Mouse (Mus musculus): ENCODE data around the gene Igfbp6. TPM values are rescaled to one million over a fixed set of nuclear protein-coding genes. Genes with fewer than 3 reads are reported as not detected.

Gene Igfbp6
- polyA plus RNA-seq (2012; rRNA removed), result 15.4 and 34.3 TPM in 2 replicates

DNA sequence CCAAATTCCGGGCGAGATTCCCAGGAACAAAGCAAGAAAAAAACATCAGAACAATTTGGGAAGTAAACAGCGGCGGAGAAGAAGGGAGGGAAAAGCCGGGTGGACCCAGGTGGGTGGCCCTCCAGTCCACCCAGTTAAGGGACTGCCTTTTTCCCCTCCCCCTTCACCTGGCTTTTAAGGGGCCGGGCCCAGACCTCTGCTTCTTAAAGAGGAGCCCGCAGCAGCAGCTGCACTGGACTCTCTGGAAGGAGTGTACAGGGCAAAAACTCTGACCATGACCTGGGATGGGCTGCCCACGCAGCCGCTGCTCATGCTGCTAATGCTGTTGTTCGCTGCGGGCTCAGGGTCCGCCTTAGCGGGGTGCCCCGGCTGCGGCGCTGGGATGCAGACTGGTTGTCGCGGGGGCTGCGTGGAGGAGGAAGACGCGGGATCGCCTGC is at the start of gene Igfbp6:
TSS of gene Igfbp6 (plus strand) at position 89 of the 438 bp plus-strand sequence.
- no peak for DNase-seq (ENCODE audit: low read depth, low spot score)
- 45% methylated on average over 22 of the region's 22 CpGs for WGBS

DNA sequence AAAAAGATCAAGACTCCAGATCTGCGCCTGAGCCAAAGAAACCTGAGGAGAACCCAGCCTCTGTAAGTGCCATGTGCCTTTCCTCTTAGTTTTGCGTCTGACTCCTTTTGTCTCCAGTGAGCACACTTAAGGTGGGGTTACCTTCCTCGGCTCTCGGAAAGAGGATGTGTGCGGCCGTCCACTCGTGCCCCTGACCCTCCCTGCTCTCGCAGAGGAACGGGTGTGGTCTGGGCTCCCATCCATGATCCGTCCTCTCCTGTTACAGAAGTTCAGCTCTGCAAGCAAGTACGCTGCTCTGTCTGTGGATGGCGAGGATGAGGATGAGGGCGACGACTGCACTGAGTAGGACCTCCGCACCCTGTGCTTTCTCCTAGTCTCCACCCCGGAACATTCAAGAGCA is 49.2 kb upstream of the Igfbp6 start:
- 77% methylated on average over 16 of the region's 16 CpGs for WGBS
- DNase-seq (ENCODE audit: low read depth, low spot score), result no peak

DNA sequence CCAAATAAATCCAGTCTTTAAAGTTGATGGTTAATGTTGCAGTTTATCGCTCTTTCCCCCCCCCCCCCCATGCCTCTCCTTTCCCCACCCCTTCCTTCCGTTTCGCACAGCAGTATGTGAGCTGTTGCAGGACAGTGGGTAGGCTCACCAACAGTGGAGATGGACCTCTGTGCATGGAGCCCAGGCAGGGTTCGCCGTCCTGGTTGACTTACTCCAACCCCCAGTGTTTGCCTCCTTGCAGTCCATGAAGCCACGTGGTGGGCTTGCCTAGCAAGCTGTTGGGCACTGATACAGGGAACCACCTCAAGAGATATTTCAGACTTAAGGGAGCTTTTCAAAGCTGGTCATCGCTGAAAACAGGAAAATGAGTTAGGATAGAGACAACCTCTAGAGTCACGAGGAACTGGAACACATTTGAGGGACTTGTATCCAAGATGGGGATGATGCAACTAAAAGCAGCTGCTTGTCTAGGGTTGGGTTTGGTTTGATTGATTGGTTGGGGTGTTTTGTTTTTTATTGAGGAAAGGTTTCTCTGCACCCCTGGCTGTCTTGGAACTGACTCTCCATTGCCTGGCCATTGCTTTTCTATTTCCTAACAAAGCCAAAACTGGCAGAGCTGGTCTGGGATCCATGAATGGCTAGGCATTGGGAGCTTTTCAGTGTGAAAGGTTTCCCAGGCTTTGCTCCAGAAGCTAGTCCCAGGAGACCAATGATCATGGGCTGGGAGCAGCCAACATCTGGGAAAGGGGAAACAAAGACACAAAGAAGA is 46.8 kb upstream of the Igfbp6 start:
- 64% methylated on average over 7 of the region's 8 CpGs for WGBS
- DNase-seq (ENCODE audit: low read depth, low spot score), result no peak

DNA sequence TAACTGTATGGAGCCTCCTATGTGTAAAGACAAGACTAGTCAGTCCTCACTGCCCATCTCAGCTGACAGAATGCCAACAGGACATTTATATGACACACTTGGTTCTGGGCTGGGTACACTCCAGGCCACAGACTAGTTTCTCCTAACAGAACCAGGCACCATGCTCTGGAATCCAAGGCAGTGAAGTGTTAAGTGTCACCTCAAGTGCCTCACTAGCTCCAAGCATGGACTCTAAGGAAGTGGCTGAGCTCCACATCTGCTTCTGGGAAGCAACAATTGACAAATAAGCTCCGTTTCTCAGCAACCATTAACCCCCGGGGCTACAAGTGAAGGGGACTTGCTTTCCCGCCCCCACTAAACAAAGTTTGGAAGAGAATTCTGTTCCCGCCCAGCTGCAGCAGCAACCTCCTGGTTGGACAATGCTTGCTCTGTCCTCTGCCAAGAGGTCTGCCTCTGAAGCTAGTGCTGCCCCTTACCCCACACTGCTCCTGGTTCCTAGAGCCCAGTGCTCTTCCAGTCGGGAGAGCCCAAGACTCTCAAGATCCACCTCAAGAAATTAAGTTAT is 46.1 kb upstream of the Igfbp6 start:
- DNase-seq (ENCODE audit: low read depth, low spot score), result no peak
- 43% methylated on average over 5 of the region's 5 CpGs for WGBS

DNA sequence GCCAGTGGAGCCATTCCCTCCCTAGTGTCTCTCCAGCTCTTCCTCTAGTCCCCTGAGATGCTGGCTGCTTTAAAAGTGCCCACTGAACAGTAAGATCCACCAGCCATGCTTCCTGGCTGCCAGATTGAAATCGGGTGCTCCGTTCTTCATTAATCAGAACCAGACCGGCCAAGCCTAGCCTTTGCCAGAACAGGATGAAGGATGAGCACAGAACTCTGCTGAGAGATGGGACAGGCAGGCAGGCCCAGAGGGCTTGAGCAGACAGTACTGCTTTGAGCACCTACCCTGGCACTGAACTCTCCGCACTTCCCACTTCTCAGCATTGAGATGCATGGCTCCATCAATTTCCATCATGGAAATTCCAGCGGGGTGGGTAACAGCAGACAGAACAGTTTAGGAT is 44.9 kb upstream of the Igfbp6 start:
- 59% methylated on average over 5 of the region's 5 CpGs for WGBS
- DNase-seq (ENCODE audit: low read depth, low spot score), result no peak

DNA sequence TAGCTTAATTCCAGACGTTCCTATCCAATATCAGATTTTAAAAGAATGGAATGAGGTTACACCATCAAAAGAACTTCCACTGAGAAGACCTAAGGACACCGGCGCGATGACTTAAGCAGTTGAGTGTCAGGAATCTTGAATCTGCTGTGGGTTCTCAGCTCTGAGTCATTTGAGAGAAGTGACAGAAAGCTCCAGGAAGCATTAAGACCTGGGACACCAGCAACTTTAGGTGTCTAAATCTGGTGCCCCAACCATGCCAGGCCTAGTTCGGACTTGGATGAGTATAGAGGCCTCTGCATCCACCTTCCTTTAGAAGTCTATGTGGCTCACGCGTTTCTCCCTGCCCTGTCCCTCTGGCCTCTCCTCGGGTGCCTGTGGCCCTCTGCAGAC is 44.4 kb upstream of the Igfbp6 start:
- WGBS, result 22% methylated on average over 8 of the region's 8 CpGs
- DNase-seq (ENCODE audit: low read depth, low spot score), result no peak

DNA sequence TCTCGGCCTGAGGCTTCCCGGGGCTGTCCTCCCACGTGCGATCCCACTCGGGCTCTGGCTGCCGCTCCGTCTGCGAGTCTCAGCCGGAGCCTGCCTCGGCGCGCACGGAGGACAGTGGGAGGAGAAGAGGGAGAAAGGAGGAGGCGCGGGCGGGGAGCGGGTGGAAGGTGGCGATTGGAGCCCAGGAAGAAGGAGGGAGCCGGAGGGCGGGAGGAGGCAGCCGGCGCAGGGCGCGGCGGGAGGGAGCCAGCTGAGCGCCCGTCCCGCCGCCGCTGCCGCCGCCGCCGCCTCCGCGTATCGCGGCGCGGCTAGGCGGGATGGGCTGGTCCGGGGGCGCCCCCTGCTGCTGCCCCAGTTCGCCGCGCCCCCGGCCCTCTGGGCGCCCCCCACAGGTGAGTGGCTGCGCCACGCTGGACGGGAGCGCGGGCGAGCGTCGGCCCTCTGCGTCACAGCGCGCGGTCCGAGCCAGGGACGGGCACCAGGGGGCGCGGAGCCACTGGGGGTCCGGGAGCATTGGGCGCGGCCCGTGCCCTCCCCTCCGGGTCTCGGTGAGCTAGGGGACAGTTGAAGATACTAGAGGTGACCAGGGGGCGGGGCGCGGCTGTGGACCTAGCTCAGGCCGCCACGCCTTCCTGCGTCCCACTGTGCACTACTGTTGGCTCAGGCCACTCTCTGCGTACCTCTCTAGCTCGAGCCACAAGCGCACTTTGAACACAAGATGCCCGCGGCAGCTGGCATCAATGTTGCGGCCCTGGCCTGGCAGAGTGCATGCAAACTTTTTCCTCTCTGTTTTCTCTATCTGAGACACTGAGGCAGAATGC is 43.8 kb upstream of the Igfbp6 start, which contains the start of gene Tns2:
TSS of gene Tns2 (plus strand) at position 253 of the 821 bp plus-strand sequence.
- WGBS, result under 1% methylated on average over 71 of the region's 82 CpGs
- no peak for DNase-seq (ENCODE audit: low read depth, low spot score)

DNA sequence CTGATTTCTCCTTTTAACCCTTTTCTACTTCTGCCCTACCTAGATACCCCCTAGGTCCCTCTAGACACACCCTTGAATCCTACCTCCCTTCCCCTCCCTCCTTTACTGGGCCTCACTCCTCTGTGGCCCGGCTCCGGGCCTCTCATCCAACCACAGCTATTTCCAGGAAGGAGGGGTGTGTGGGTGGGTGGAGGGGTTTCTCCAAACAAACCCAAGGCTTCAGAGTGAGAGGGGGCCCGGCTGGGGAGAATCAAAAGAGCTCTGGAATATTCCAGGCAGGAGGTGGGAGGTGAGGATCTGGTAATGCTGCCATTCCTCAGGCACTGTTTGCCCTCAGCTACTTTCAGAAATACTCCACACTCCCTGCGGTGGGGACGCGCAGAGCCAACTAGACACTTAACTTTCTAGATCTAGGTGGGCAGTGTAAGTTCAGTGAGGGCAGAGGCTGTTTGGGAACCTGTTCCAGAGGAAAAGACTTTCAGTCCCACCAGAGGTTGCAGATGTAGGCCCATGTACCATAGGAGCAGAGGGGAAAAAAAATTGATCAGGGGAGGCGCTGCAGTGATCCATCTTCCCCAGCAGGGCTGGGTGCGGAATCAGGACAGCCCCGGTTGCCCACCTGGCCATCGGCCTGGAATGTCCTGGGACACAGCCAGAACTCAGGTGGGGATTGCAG is 43.0 kb upstream of the Igfbp6 start:
- WGBS, result 31% methylated on average over 10 of the region's 10 CpGs
- no peak for DNase-seq (ENCODE audit: low read depth, low spot score)

DNA sequence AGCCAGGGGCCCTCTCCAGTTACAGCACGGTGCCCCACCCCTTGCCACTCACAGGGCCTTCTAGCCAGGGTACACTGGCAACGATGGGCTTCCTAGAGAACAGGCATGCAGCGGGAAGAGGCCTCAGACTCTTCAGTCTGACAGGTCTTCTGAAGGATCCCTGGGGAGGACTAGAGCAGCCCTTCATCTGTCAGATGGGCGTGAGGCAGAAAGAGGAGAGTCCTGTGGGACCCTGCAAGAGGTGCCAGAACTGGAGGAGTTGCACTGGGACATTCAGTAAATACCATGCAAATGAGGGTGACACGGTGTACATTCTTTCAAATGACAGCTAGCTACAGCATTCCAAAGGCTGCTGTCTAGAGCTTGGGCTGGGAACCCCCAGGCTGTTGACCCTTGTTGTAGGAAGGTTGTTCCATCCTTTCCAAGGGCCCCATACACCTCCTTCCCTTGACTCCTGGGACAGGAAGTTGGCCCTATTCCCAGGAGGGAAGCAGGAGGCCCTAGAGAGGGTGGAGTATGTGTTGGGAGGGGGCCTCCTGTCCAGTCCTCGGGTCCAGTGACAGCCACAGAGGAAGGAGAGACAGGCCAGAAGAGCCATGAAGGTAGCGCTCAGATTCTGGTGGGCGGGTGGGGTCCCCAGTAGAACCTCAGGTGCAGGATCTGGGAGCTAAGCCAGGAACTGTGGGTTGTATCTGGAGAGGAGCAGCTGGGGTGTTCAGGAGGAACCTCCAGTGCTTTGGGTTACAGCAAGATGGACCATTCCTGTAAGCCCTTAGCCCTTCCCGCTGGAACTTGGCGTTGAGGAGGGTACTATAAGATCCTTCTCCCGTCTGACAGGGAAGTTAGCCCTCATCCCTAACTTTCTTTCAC is 42.3 kb upstream of the Igfbp6 start:
- 17% methylated on average over 11 of the region's 11 CpGs for WGBS
- no peak for DNase-seq (ENCODE audit: low read depth, low spot score)

DNA sequence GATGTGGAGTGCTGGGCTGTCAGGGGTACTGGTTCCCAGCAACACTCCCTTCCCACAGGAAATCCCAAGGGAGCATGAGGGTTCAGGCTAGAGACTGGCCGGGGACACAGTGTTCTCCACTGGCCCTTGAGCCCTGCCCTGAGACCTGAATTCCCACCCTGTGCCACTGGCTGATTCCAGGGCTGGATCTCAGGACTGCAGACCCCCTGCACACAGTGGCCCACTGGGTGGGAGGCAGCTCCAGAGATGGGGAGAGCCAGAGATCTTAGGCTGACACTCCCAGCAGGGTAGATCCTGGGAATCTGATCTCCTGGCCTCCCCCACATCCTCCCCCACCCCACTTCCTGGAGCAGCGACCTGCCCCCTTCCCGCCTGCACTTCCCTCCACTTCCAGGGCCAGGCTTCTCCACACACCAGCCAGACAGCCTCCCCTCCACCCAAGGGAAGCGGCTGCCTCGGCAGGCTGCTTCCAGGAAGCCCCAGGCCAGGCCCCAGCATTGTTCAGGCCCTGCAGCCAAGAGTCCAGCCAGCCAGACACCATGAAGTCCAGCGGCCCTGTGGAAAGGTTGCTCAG is 41.5 kb upstream of the Igfbp6 start:
- WGBS, result 19% methylated on average over 6 of the region's 6 CpGs
- DNase-seq (ENCODE audit: low read depth, low spot score), result no peak

DNA sequence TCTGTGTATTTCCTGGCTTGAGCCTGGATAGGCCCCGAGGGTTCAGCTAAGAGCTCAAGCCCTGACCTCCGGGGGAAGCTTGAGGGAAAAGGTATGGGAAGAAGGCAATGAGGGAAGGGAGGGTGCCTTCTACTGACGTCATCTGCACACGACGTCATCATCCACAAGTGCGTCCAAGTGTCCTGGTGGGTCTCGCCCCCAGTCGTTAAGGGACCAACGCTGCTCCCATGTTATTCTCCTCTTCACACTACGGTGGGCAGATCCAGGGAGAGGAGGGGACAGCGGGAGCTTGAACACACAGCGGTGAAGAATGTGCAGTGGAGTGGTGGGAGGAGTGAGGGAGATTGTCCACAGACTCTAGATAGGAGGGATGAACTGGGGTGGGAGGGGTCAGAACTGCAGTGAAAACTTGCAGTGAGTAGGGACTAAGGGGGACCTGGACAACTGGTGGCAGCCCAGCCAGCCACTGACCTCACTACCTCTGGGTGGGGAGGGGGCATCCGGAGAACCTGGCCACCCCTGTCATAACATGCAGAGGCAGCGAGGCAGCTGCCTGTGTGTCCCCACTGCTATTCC is 40.7 kb upstream of the Igfbp6 start:
- DNase-seq (ENCODE audit: low read depth, low spot score), result no peak
- WGBS, result 55% methylated on average over 14 of the region's 14 CpGs

DNA sequence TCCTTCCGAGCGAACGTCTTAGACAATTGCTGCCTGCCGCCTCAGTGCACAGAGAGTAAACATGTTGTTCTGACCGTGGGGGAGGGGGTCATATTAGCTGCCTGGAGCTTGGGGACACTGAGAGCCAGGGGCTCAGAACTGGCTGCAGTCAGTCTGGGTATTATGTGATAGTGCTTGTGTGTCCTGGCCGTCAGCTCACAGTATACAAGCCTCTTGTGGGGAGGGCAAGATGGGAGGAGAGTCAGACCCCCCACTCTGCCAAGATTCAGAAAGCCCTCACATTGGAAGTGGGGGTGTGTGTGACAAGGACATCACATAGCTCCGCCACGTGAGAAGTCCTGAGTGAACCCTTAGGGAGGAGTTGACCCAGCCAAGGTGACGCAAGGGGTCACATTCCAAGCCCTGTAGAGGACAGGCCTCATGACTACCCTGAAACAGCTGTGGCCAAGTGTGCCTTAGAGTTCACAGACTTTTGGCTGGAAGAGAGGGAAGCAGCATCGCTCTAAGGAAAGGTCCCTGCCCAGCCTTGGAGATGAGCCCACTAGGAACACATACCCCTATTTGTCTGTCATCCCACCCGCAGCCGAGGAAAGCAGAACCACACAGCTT is 40.1 kb upstream of the Igfbp6 start:
- DNase-seq (ENCODE audit: low read depth, low spot score), result no peak
- 60% methylated on average over 12 of the region's 12 CpGs for WGBS

DNA sequence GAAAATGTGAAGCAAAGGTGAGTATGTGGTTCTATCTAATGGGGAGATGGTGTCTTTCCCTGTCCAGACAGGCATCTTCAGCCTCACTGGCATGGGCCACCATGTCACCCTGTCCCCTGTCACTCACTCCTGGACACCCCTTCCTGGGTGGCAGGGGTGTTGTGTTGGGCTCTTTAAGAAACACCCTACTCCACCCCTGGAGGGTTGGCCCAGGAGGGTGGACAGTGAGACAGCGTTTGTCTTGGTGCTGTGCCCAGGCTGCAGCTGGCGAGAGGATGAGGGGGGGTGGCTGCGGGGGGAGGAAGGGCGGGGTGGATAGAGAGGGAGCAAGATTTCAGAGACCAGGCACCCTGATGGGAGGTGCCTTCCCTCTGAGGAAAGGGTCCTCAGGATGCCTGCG is 38.8 kb upstream of the Igfbp6 start:
- no peak for DNase-seq (ENCODE audit: low read depth, low spot score)
- WGBS, result 1% methylated on average over 5 of the region's 5 CpGs

DNA sequence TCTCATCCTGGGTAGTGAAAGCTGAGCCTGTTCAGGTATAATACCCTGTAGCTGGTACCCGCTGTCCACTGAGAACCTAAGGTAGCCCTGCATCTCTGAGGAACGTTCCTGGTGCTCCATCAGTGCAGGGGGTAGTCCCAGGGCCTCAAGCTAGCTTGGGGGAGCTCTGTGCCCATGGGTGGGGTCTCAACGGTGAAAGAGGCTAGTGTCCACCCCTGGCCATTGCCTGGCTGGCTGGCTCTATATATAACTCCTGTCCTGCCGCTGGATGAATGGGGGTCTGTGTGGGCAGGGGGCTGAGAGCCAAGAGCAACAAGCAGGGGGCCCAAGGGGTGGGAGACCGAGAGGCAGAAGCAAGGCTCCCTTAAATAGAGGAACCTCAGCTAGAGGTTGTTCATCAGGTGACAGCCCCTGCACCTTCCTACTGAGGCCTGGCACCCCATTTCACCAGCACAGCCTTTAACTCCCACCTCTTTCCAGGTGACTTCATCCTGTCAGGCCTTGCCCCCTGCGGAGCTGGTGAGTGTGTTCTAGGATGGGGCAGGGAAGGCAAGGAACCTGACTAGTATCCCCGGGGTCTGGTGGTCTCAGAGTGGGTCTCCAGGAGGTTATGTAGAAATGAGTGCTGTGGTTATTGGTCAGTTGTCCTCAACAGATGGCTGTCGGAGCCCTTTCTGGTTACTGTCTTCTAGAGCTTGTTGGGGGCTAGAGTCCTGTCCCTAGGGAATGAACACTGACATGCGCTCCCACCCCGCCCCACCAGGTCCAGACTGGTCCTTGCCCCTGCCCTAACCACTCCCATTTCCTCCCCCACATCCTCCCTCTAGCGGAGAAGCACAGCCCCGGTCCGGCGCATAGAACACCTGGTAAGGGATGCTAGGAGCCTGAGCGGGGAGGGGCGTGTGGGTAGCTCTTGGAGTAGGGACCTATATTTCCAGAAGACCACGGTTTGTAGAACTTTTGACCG is 38.1 kb upstream of the Igfbp6 start:
- WGBS, result 23% methylated on average over 18 of the region's 18 CpGs
- DNase-seq (ENCODE audit: low read depth, low spot score), result no peak

DNA sequence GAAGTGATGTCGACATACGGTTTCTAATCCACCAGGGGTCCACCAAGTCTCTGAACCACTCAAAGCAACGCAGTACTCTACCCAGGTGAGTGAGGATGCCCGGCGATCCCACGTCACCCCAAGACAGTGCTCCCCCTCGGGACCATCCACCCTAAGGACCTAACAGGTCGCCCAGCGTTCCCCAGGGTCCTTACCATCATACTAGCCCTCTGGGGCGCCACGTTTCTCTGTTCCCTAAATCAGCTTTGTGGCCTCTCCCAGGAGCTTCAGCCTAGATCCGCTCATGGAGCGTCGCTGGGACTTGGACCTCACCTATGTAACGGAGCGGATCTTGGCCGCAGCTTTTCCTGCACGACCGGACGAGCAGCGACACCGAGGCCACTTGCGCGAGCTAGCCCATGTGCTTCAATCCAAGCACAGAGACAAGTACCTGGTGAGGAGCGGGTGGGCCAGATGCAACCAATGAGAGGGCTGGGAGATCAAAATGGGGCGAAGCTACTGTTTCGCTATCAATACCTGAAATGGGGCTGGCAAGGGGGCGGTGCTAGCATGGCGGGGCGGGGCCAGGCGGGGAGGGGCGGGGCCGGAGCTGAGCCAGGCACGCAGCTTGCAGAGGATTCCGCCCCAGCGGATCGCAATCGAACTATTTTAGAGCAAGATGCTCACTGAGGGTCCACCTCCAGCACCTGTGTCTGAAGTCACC is 37.3 kb upstream of the Igfbp6 start:
- WGBS, result 25% methylated on average over 38 of the region's 38 CpGs
- no peak for DNase-seq (ENCODE audit: low read depth, low spot score)
